Mouse (Mus musculus): Measurements from ENCODE around the gene Gm43191. TPM values are rescaled to one million over a fixed set of nuclear protein-coding genes. Genes with fewer than 3 reads are reported as not detected.
"Not testable (repeated sequence)": the region's sequence is repeated elsewhere in the genome, so short reads cannot be mapped to it uniquely, and the experiment has no call there.

Gene Gm43191
- polyA plus RNA-seq, 1 experiment from 2014 or later = 2.6 TPM

DNA sequence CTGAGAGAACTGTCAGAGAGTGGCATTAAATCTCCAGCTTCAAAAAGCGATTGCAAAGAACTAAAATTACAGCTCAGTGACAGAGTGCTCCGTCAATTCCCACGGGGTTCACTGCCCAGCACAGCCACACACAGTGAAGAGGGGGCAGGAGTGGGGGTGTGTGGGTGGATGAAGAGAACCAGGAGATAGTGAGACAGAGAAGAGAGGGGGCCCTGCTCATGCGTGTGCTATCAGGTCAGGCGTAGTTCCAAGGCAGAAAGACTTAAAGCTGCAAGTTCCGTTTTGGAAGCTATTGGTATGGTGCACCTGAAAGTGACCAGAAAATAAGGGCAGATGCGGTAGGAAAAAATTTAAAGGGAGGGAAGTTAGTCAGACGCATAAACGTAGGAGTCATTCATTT, 29.9 kb upstream of the Gm43191 start:
- POLR2A ChIA-PET = interaction anchor here (1.1 to 2.6 kb wide), 7 partner anchors 8 to 116 kb away, joined by 3 to 11 read pairs (median 6); partner anchors contain the start of genes Mfsd14a and Sass6
- in situ Hi-C loops (cut with MboI; ENCODE audit: low pct_unique_long_range_greater_than_20kb) = no loop called here
- H3K27me3 ChIP-seq = no peaks in the 10 kb centered on the region
- CTCF ChIA-PET = interaction anchor here (1.1 to 3.9 kb wide), 7 partner anchors 9 to 37 kb away, joined by 3 to 18 read pairs (median 7); no protein-coding TSS in a partner anchor
- no peak for TF ChIP-seq CTCF (IDR thresholded peaks at IDR 0.05)
- DNase-seq (ENCODE audit: low read depth, low spot score) (no peak), ATAC-seq (no peak)

DNA sequence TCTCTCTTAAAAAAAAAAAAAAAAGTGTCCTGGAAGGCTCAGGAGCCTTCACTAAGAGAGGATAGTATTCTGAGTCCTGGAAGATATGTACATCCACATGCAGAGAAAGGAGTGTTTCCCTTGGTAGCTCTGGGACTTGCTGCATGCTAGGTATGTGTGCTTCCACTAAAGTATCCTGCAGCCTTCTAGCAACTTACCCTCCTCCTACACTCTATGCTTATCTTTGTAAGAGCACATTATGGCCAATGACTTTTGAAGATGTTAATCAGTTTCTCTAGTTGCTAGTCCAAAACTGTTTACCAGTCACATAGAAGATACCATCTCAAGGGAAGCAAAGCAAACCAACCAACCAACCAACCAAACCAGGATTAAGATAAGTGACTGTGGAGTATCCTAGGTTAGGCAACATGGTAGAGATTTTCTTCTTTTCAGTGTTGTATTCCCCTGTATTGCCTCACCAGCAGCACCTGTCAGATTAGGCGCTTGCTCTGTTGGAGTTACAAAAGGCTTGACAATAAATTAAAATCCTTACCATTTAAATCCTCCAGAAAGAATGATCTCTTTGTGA, 24.7 kb upstream of the Gm43191 start:
- in situ Hi-C loops (cut with MboI; ENCODE audit: low pct_unique_long_range_greater_than_20kb) = no loop called here
- CTCF ChIA-PET = interaction anchor here (1.1 to 1.4 kb wide), 3 partner anchors 12 to 142 kb away, joined by 3 to 4 read pairs (median 3); partner anchors contain the start of gene Lrrc39
- no peak for TF ChIP-seq CTCF (IDR thresholded peaks at IDR 0.05)
- ATAC-seq (no peak), DNase-seq (ENCODE audit: low read depth, low spot score) (no peak)
- H3K27me3 ChIP-seq = no peaks in the 10 kb centered on the region
- POLR2A ChIA-PET = no interaction called here

DNA sequence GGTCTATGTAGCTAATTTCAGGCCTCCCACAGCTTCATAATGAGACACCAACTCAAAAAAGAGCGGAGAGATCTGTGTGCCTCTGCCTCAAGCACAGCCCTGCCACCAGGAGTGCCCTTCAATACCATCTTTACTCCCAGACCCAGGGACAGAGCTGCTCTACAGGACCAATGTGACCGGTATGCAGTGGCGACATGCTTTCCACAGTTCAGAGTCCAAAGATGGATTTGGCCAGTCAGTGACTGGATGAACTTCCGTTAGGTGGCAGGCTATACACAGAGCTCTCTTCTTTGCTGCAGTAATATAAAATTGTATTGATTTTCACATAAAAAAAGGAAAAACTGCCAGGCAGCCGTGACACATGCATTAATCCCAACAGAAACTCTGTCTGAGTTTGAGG, 22.8 kb upstream of the Gm43191 start:
- in situ Hi-C loops (cut with MboI; ENCODE audit: low pct_unique_long_range_greater_than_20kb) = no loop called here
- CTCF ChIA-PET = interaction anchor here (0.9 kb wide), 1 partner anchor 12 kb away, joined by 3 read pairs; no protein-coding TSS in a partner anchor

DNA sequence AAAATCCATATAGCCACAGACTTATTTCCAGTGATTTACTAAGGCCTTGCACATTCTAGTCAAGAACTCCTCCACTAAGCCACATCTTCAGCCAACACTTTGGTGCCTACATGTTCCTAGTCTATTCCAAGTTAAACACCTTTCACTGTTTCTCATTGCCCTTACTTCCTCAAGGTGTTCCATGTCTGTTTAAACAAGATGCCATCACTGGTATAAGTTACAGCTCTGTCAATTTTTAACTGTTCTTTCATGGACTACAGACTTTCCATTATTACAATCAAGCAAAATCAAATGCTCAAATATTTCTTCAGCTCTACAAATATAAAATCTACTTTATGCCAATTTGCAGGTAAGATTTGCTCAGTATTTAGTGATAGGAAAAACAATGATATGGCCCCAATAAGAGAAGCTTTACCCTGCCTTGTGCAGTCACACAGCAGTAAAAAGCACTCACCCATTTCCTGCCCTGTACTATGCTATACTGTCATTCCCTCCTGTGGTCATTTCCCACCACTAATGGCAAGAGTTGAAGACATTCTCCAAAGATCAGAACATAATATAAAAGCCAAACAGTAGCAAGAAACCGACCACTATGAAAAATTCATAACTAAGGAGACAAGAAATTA, 21.7 kb upstream of the Gm43191 start:
- ATAC-seq = no peak

More for the DNA sequence above, 22.8 kb upstream of the Gm43191 start:
- no peak for TF ChIP-seq CTCF (IDR thresholded peaks at IDR 0.05)
- POLR2A ChIA-PET = interaction anchor here (2.6 kb wide), 1 partner anchor 9 kb away, joined by 11 read pairs; the partner anchor contains the start of gene Slc35a3
- no peaks in the 10 kb centered on the region for H3K27me3 ChIP-seq
- DNase-seq (ENCODE audit: low read depth, low spot score) (no peak), ATAC-seq (no peak)

DNA sequence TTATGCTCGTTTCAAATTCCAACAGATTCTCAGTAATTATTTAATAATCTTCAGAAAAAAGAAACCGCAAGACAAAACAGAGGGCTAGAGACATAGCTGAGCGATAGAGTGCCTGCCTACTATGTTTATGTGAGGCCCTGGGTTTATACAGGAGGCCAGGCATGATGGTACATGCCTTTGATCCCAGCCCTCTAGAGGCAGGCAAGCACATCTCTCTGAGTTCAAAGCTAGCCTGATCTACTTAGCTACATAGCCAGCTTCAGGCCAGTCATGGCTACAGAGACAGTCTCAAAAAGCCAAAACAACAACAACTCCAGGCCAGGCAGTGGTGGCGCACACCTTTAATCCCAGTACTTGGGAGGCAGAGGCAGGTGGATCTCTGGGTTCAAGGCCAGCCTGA, 20.5 kb upstream of the Gm43191 start:
- no peaks in the 10 kb centered on the region for H3K27me3 ChIP-seq
- TF ChIP-seq CTCF (IDR thresholded peaks at IDR 0.05) = no peak
- DNase-seq (ENCODE audit: low read depth, low spot score) (no peak), ATAC-seq (no peak)
- ChIA-PET POLR2A (no interaction called here), CTCF (interaction anchor here (1.1 to 1.5 kb wide), 3 partner anchors 10 to 14 kb away, joined by 3 to 4 read pairs (median 3); no protein-coding TSS in a partner anchor)
- in situ Hi-C loops (cut with MboI; ENCODE audit: low pct_unique_long_range_greater_than_20kb) = no loop called here

More for the DNA sequence above, 21.7 kb upstream of the Gm43191 start:
- H3K27me3 ChIP-seq = no peaks in the 10 kb centered on the region
- CTCF ChIA-PET = interaction anchor here (1.1 to 1.5 kb wide), 2 partner anchors 13 to 15 kb away, joined by 3 to 4 read pairs; no protein-coding TSS in a partner anchor
- POLR2A ChIA-PET = interaction anchor here (2.6 kb wide), 1 partner anchor 10 kb away, joined by 11 read pairs; the partner anchor contains the start of gene Slc35a3
- TF ChIP-seq CTCF (IDR thresholded peaks at IDR 0.05) = no peak
- no peak for DNase-seq (ENCODE audit: low read depth, low spot score)
- in situ Hi-C loops (cut with MboI; ENCODE audit: low pct_unique_long_range_greater_than_20kb) = no loop called here

DNA sequence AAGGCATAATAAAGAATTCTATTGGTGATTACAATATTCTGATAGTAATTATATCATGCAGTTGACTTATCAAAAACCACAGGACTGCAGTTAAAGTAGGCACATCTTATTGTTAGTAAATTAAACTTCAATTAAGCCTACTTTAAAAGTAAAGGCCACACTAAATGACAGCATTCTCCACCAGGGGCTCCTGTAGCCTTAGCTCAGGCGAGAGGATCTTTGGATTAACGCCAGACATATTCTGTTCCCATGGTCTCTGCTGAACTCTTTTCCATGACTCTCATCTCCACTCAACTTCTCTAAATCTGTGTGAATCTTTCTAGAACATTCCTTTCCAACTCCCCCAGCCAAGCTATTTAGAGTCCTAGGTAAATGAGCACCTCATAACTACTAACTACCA, 17.7 kb upstream of the Gm43191 start:
- TF ChIP-seq CTCF (IDR thresholded peaks at IDR 0.05) = peak; percentile 24
- H3K27me3 ChIP-seq = no peaks in the 10 kb centered on the region
- DNase-seq (ENCODE audit: low read depth, low spot score) (no peak), ATAC-seq (no peak)
- ChIA-PET POLR2A (interaction anchor here (1.0 to 1.2 kb wide), 2 partner anchors 12 to 18 kb away, joined by 3 to 4 read pairs; no protein-coding TSS in a partner anchor), CTCF (interaction anchor here (0.9 to 2.7 kb wide), 6 partner anchors 8 to 52 kb away, joined by 3 to 9 read pairs (median 4); no protein-coding TSS in a partner anchor)
- in situ Hi-C loops (cut with MboI; ENCODE audit: low pct_unique_long_range_greater_than_20kb) = no loop called here

DNA sequence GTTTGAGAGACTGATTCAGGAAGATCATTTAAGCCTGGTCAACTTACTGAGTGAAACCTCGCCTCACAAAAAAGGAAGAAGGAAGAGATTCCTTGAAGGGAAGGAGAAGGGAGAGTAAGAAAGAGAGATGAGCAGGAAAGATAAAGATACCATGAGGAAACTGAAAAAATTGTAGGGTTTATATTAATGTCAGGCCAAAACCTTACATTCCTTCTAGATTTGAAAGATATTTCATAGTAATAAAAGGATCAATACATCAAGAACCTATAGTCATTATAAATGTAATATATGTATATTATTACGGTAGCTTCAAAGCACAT, 14.6 kb upstream of the Gm43191 start:
- in situ Hi-C loops (cut with MboI; ENCODE audit: low pct_unique_long_range_greater_than_20kb) = no loop called here
- ChIA-PET CTCF (interaction anchor here (1.0 to 2.4 kb wide), 7 partner anchors 12 to 168 kb away, joined by 3 to 14 read pairs (median 4); no protein-coding TSS in a partner anchor), POLR2A (no interaction called here)
- no peak for TF ChIP-seq CTCF (IDR thresholded peaks at IDR 0.05)
- H3K27me3 ChIP-seq = no peaks in the 10 kb centered on the region
- no peak for ATAC-seq
- no peak for DNase-seq (ENCODE audit: low read depth, low spot score)

DNA sequence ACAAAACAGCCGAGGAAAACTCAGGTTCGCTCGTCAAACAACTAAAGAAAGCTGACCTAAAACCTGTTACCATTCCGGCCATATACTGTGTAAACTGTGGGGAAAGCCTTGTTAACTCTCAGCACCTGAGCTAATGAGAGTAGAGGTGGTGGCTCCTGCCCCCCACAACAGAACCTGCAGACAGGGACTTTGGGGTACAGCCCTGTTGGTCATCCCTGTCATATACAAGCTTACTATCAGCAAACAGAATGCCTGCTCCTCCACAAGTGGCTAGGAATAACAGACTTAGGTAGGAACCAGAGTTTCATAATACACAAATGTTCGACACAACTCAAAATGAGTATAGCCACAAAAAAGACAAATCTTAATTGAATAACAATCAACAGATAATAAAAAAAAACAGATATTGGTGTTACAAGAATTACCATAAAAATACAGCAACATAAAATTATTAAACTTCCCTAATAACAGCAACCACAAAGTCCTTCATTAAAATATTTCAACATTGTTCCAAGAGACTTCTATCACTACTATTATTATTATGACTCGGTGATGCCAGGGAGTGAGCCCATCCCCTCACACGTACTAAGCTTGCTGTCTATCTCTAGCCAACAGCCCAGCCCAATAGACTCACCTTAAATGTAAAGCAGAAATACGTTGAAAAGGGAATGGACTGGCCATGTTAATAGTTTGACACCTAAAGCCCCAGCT, 14.1 kb upstream of the Gm43191 start:
- in situ Hi-C loops (cut with MboI; ENCODE audit: low pct_unique_long_range_greater_than_20kb) = no loop called here
- POLR2A ChIA-PET = no interaction called here
- DNase-seq (ENCODE audit: low read depth, low spot score) (no peak), ATAC-seq (no peak)
- no peaks in the 10 kb centered on the region for H3K27me3 ChIP-seq
- no peak for TF ChIP-seq CTCF (IDR thresholded peaks at IDR 0.05)
- CTCF ChIA-PET = interaction anchor here (0.9 to 2.4 kb wide), 8 partner anchors 12 to 354 kb away, joined by 3 to 14 read pairs (median 4); no protein-coding TSS in a partner anchor

DNA sequence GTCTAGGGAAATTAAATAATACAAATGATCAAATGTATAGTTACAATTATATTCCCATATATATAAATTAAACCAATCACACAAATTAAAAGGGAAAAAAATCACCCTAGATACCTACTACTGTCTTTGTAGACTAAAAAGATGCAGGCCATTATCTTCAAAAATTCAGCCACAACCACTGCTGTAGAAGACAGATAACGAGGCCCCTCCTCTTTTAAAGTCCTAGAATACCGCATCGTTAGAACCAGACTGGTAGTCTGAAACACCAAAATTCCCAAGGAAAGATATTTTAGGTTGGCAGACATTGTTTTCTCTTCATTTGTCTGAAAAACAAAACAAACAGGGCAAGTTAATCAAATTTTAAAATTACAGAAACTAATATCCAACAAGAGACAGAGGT, 13.3 kb upstream of the Gm43191 start:
- in situ Hi-C loops (cut with MboI; ENCODE audit: low pct_unique_long_range_greater_than_20kb) = no loop called here
- no peak for DNase-seq (ENCODE audit: low read depth, low spot score)
- no peak for TF ChIP-seq CTCF (IDR thresholded peaks at IDR 0.05)
- ATAC-seq = no peak
- H3K27me3 ChIP-seq = no peaks in the 10 kb centered on the region
- POLR2A ChIA-PET = no interaction called here
- CTCF ChIA-PET = interaction anchor here (0.9 to 2.4 kb wide), 5 partner anchors 11 to 354 kb away, joined by 3 to 14 read pairs (median 4); no protein-coding TSS in a partner anchor

DNA sequence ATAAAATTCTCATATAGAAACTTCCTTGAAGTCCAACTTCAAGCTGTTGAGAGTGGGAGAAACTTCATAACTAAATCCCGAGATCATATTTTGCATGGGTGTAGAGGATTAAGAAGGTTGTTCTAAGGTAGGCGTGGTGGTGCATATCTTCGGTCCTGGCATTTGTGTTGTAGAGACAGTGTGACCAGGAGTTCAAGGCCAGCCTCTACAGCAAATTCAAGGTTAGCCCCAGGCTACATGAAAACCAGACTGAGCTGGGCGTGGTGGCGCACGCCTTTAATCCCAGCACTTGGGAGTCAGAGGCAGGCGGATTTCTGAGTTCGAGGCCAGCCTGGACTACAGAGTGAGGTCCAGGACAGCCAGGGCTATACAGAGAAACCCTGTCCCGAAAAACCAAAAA, 16.8 kb downstream of the Gm43191 start:
- in situ Hi-C loops (cut with MboI; ENCODE audit: low pct_unique_long_range_greater_than_20kb); ATAC-seq; H3K27me3 ChIP-seq; DNase-seq (ENCODE audit: low read depth, low spot score): not testable (repeated sequence)
- ChIA-PET POLR2A (interaction anchor here (1.9 kb wide), 1 partner anchor 47 kb away, joined by 6 read pairs; no protein-coding TSS in a partner anchor), CTCF (interaction anchor here (1.3 to 1.9 kb wide), 5 partner anchors 10 to 95 kb away, joined by 3 to 5 read pairs (median 3); no protein-coding TSS in a partner anchor)

Measured in Patski (cell line).